Mouse (Mus musculus) ES-E14 (cell line): ENCODE results near the gene Fam71f1. TPM values are rescaled to one million over a fixed set of nuclear protein-coding genes. Genes with fewer than 3 reads are reported as not detected.
A peak's percentile ranks its signal among the peaks of the same experiment; 100 is the strongest.

Experiments
- DNase-seq: peaks from one replicate; pipeline ENCODE4 v3.0.0-alpha.2; 2013; ENCODE audit warnings: low read depth, low spot score
- H3K27ac ChIP-seq: 2 replicates; pipeline ENCODE4 v1.5.1; 2012; ENCODE audit warnings: low read depth, mild to moderate bottlenecking, low read length, moderate library complexity, mixed read lengths; ENCODE audit not compliant: poor library complexity, insufficient read depth, severe bottlenecking
- H3K36me3 ChIP-seq: 2 replicates; pipeline ENCODE4 v1.6.1; 2012; ENCODE audit warnings: mild to moderate bottlenecking, low read length, moderate library complexity, mixed read lengths; ENCODE audit not compliant: control insufficient read depth, poor library complexity, insufficient read depth, severe bottlenecking
- H3K4me1 ChIP-seq, 2 experiments: fragments of 150-350 bp in 1 of 2; sonication (generic) in 1 of 2; 2 replicates each; pipeline ENCODE4 v1.6.1; 2012; ENCODE audit warnings: low read length in 2 of 2, mild to moderate bottlenecking in 1 of 2, mixed read lengths in 1 of 2; ENCODE audit not compliant: control insufficient read depth in 2 of 2, insufficient read depth in 2 of 2, poor library complexity in 1 of 2
- H3K4me3 ChIP-seq, 2 experiments: fragments of 150-350 bp in 1 of 2; sonication (generic) in 1 of 2; 2 replicates each; pipeline ENCODE4 v1.5.1; 2012; ENCODE audit warnings: low read length in 2 of 2, low read depth in 1 of 2, mild to moderate bottlenecking in 1 of 2, mixed read lengths in 1 of 2; ENCODE audit not compliant: insufficient read depth in 1 of 2, poor library complexity in 1 of 2, severe bottlenecking in 1 of 2
- H3K9ac ChIP-seq: 2 replicates; pipeline ENCODE4 v1.6.1; 2012; ENCODE audit warnings: low read depth, mild to moderate bottlenecking, low read length, mixed read lengths; ENCODE audit not compliant: poor library complexity, insufficient read depth, severe bottlenecking
- H3K9me3 ChIP-seq: fragments of 150-350 bp; sonication (generic); 2 replicates; pipeline ENCODE4 v1.6.1; 2012; ENCODE audit warnings: low read depth, mild to moderate bottlenecking, low read length; ENCODE audit not compliant: control insufficient read depth, insufficient read depth
- CHD2 ChIP-seq: IDR thresholded peaks from 2 replicates; pipeline ENCODE4 v1.6.1; 2014; ENCODE audit warnings: mild to moderate bottlenecking, low read depth, low read length, inconsistent platforms
- HCFC1 ChIP-seq: IDR thresholded peaks from 2 replicates; pipeline ENCODE4 v1.6.1; 2012; ENCODE audit warnings: low read length, inconsistent platforms, borderline replicate concordance; ENCODE audit not compliant: insufficient read depth
- MAFK ChIP-seq: IDR thresholded peaks from 2 replicates; pipeline ENCODE4 v1.6.1; 2014; ENCODE audit warnings: mild to moderate bottlenecking, low read depth, low read length, inconsistent platforms; ENCODE audit not compliant: insufficient read depth
- ZC3H11A ChIP-seq: IDR thresholded peaks from 2 replicates; pipeline ENCODE4 v1.6.1; 2012; ENCODE audit warnings: low read depth, mild to moderate bottlenecking, inconsistent platforms, low read length, borderline replicate concordance
- ZNF384 ChIP-seq: IDR thresholded peaks from 2 replicates; pipeline ENCODE4 v1.6.1; 2012; ENCODE audit warnings: low read depth, low read length, inconsistent platforms
- in situ Hi-C, 2 experiments: fragments of 600-800 bp; cut with MboI; formaldehyde crosslinking; loops; one replicate each; pipeline ENCODE4 v1.15.1; 2025; ENCODE audit warnings: low sequenced_read_pairs in 2 of 2, inconsistent platforms in 1 of 2; ENCODE audit not compliant: unreplicated experiment in 2 of 2
- total RNA-seq: library from RNA; depleted of rRNA; stranded (reverse); fragments of 300-350 nt; gene quantifications from 2 replicates; pipeline ENCODE4 v1.2.3, GENCODE M21; 2012; rRNA removed

Gene Fam71f1
- total RNA-seq: 0.21 and 0.80 TPM in 2 replicates

GRCm38 (mm10) chr6:29318879-29319278 lies at the start of gene Fam71f1:
Gene Fam71f1, plus strand, starts transcription at chr6:29319140.
- H3K4me1 ChIP-seq: no peaks in the 10 kb centered on the region
- no peak within 1 kb of the TSS for H3K27ac ChIP-seq
- H3K4me3 ChIP-seq: no peak within 1 kb of the TSS
- H3K36me3 ChIP-seq: no peaks in the 10 kb centered on the region
- TF ChIP-seq HCFC1 (no peak), ZC3H11A (no peak), ZNF384 (no peak), CHD2 (no peak), MAFK (no peak)
- H3K9ac ChIP-seq: no peak within 1 kb of the TSS
- in situ Hi-C loops: no loop called here
- DNase-seq: no peak
- H3K9me3 ChIP-seq: no peaks in the 10 kb centered on the region

- Histone ChIP-seq H3K27ac (no peak overlapping the region), H3K9ac (peak overlapping the region; percentile 28; the same call in 1 of the 2 replicates), H3K9me3 (no peaks in the 10 kb centered on the region), H3K36me3 (peaks cover 5% of the 10 kb centered on the region; the same call in 1 of the 2 replicates), H3K4me3 (no peak overlapping the region), H3K4me1 (peaks cover 0 to 4% of the 10 kb centered on the region in 2 experiments; a peak in 1 of 4 replicates)
- TF ChIP-seq ZNF384: no peak
- TF ChIP-seq ZC3H11A: no peak
- no peak for TF ChIP-seq MAFK
- no peak for TF ChIP-seq HCFC1
- TF ChIP-seq CHD2: no peak
- no peak for DNase-seq
- in situ Hi-C loops: no loop called here
Measured at GRCm38 (mm10) chr6:29270961-29271360, 48.0 kb upstream of the Fam71f1 start.

- Histone ChIP-seq H3K36me3 (peaks cover 5% of the 10 kb centered on the region; the same call in 1 of the 2 replicates), H3K27ac (no peak within 1 kb of the TSS), H3K9ac (peak within 1 kb of the TSS; percentile 83), H3K9me3 (no peaks in the 10 kb centered on the region), H3K4me3 (peak within 1 kb of the TSS; percentile 72 to 85), H3K4me1 (peaks cover 0 to 4% of the 10 kb centered on the region in 2 experiments; a peak in 1 of 4 replicates)
- peak; percentile 46; the same call in 1 of the 2 replicates for TF ChIP-seq HCFC1
- no peak for TF ChIP-seq ZC3H11A
- in situ Hi-C loops: no loop called here
- DNase-seq: peak; percentile 93
Measured at GRCm38 (mm10) chr6:29272312-29273072, 46.4 kb upstream of the Fam71f1 start, which contains the start of gene Hilpda. Gene Hilpda, plus strand, starts transcription at chr6:29272488.

- H3K27ac ChIP-seq: no peak overlapping the region
- no peak for TF ChIP-seq ZC3H11A
- TF ChIP-seq CHD2: no peak
- no peak for TF ChIP-seq ZNF384
- no peak for TF ChIP-seq MAFK
- no peak for TF ChIP-seq HCFC1
- no peak overlapping the region for H3K4me3 ChIP-seq
- peaks cover 2% of the 10 kb centered on the region in 2 experiments; a peak in 1 of 4 replicates for H3K4me1 ChIP-seq
- in situ Hi-C loops: no loop called here
- H3K9me3 ChIP-seq: no peaks in the 10 kb centered on the region
- no peak for DNase-seq
- H3K36me3 ChIP-seq: peaks cover 5% of the 10 kb centered on the region; the same call in 1 of the 2 replicates
- H3K9ac ChIP-seq: no peak overlapping the region
Measured at GRCm38 (mm10) chr6:29276746-29277145, 42.2 kb upstream of the Fam71f1 start.
